Comparison of ENCODE assay signal across 8 mouse cellular contexts in the genomic region with DNA sequence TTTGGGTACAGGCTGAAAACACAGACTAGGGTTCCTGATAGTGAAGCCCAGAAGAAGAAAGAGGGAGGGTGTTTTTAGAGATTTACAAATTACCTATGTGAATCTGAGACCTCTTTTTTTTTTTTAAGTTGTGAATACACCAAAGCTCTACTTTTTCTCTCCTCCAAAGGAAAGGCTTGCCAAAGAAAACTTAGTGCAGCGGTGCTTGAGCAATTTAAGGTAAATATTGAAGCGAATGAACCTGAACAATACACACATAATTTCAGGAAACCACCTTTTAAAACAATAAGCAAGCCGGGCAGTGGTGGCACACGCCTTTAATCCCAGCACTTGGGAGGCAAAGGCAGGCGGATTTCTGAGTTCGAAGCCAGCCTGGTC. TPM values are rescaled to one million over a fixed set of nuclear protein-coding genes. Genes with fewer than 3 reads are reported as not detected.
A peak's percentile ranks its signal among the peaks of the same experiment; 100 is the strongest.
DNase-seq lines count a peak whose midpoint lies in the region; ATAC-seq and TF ChIP-seq lines count a peak whose summit lies in the region.

No protein-coding gene starts in this region.

- peak overlapping the region; percentile 64 for H3K4me2 ChIP-seq in kidney, postnatal 0 days (ENCODE audit: low read length)
- peak overlapping the region; percentile 53 for H3K4me2 ChIP-seq in embryonic facial prominence, embryonic 12.5 days (replicated peaks)
- peak overlapping the region; percentile 75 for H3K4me2 ChIP-seq in intestine, embryonic 14.5 days (ENCODE audit: low read length)
- peak overlapping the region; percentile 46 for H3K4me2 ChIP-seq in midbrain, embryonic 16.5 days (ENCODE audit: low read length)

- H3K9ac ChIP-seq in kidney, postnatal 0 days (ENCODE audit: low read depth, low read length), result peak overlapping the region; percentile 97
- peak overlapping the region; percentile 99 for H3K9ac ChIP-seq in embryonic facial prominence, embryonic 12.5 days
- peak overlapping the region; percentile 97 for H3K9ac ChIP-seq in intestine, embryonic 14.5 days (ENCODE audit: low read length)
- no peak overlapping the region for H3K9ac ChIP-seq in midbrain, embryonic 16.5 days (ENCODE audit: low read depth, low read length)

- no peaks in the 10 kb centered on the region for H3K27me3 ChIP-seq in kidney, postnatal 0 days (ENCODE audit: insufficient read depth, low read length)
- no peaks in the 10 kb centered on the region for H3K27me3 ChIP-seq in embryonic facial prominence, embryonic 12.5 days
- no peaks in the 10 kb centered on the region for H3K27me3 ChIP-seq in intestine, embryonic 14.5 days (replicated peaks; ENCODE audit: control insufficient read depth, insufficient read depth, low read length)
- H3K27me3 ChIP-seq in midbrain, embryonic 16.5 days (ENCODE audit: control insufficient read depth, insufficient read depth, low read depth, low read length), result no peaks in the 10 kb centered on the region

- peak overlapping the region; percentile 99 for H3K27ac ChIP-seq in kidney, postnatal 0 days
- H3K27ac ChIP-seq in embryonic facial prominence, embryonic 12.5 days, result peak overlapping the region; percentile 99
- H3K27ac ChIP-seq in intestine, embryonic 14.5 days (ENCODE audit: low read depth), result peak overlapping the region; percentile 97
- no peak overlapping the region; the same call in 1 of the 2 replicates for H3K27ac ChIP-seq in midbrain, embryonic 16.5 days (ENCODE audit: low read length)

- ATAC-seq in kidney, postnatal 0 days (replicated peaks; ENCODE audit: low FRiP score, low read depth), result no peak
- ATAC-seq in embryonic facial prominence, embryonic 12.5 days (ENCODE audit: insufficient number of reproducible peaks, insufficient read depth, low FRiP score, low TSS enrichment), result no peak
- ATAC-seq in intestine, embryonic 14.5 days (replicated peaks; ENCODE audit: low FRiP score, low TSS enrichment, low read depth), result no peak
- no peak for ATAC-seq in midbrain, embryonic 16.5 days

- H3K4me3 ChIP-seq in kidney, postnatal 0 days (replicated peaks; ENCODE audit: low read depth, low read length), result peak overlapping the region; percentile 95
- peak overlapping the region; percentile 98 for H3K4me3 ChIP-seq in embryonic facial prominence, embryonic 12.5 days
- peak overlapping the region; percentile 78 for H3K4me3 ChIP-seq in intestine, embryonic 14.5 days (ENCODE audit: low read depth, low read length)
- peak overlapping the region; percentile 96 for H3K4me3 ChIP-seq in midbrain, embryonic 16.5 days (ENCODE audit: low read depth, low read length)

- no peak for DNase-seq in kidney, postnatal 0 days (ENCODE audit: low spot score)
- no peak for DNase-seq in kidney, adult 11 months
- DNase-seq in intestine, embryonic 14.5 days (ENCODE audit: low spot score), result no peak
- no peak for DNase-seq in left cerebral cortex, adult 18-20 months (ENCODE audit: low spot score in 2 of 2)
- DNase-seq in adipocyte (ENCODE audit: low spot score), result no peak
- DNase-seq in gastrocnemius, postnatal 4 days (ENCODE audit: low spot score in 2 of 2), result no peak

- H3K4me1 ChIP-seq in kidney, postnatal 0 days (replicated peaks; ENCODE audit: insufficient read depth, low read length), result peaks cover 9% of the 10 kb centered on the region; the same call in 1 of the 2 replicates
- H3K4me1 ChIP-seq in embryonic facial prominence, embryonic 12.5 days, result peaks cover 19% of the 10 kb centered on the region
- peaks cover 25% of the 10 kb centered on the region for H3K4me1 ChIP-seq in intestine, embryonic 14.5 days (replicated peaks; ENCODE audit: control insufficient read depth, insufficient read depth, low read length)
- H3K4me1 ChIP-seq in midbrain, embryonic 16.5 days (ENCODE audit: control insufficient read depth, insufficient read depth, low read length), result peaks cover 21% of the 10 kb centered on the region

- 11% methylated on average over 6 of the region's 6 CpGs for WGBS in kidney, postnatal 0 days
- 18% methylated on average over 6 of the region's 6 CpGs for WGBS in embryonic facial prominence, embryonic 12.5 days
- 24% methylated on average over 6 of the region's 6 CpGs for WGBS in intestine, embryonic 14.5 days
- WGBS in midbrain, embryonic 16.5 days, result 16% methylated on average over 6 of the region's 6 CpGs

- H3K36me3 ChIP-seq in kidney, postnatal 0 days (ENCODE audit: insufficient read depth, low read length), result 0 out of 2 replicates have a peak, but pooled peaks cover 2% of the 10 kb centered on the region
- H3K36me3 ChIP-seq in embryonic facial prominence, embryonic 12.5 days, result peaks cover 5% of the 10 kb centered on the region
- peaks cover 15% of the 10 kb centered on the region for H3K36me3 ChIP-seq in intestine, embryonic 14.5 days (ENCODE audit: control insufficient read depth, insufficient read depth, low read length)
- H3K36me3 ChIP-seq in midbrain, embryonic 16.5 days (ENCODE audit: control insufficient read depth, insufficient read depth, low read length), result no peaks in the 10 kb centered on the region

- H3K9me3 ChIP-seq in kidney, postnatal 0 days (replicated peaks; ENCODE audit: low read length), result no peaks in the 10 kb centered on the region
- no peaks in the 10 kb centered on the region for H3K9me3 ChIP-seq in embryonic facial prominence, embryonic 12.5 days
- no peaks in the 10 kb centered on the region for H3K9me3 ChIP-seq in intestine, embryonic 14.5 days (ENCODE audit: control insufficient read depth, low read length)
- no peaks in the 10 kb centered on the region for H3K9me3 ChIP-seq in midbrain, embryonic 16.5 days (replicated peaks; ENCODE audit: control insufficient read depth, low read length, poor library complexity, severe bottlenecking)

- no peak for TF ChIP-seq CTCF in kidney, postnatal 0 days (IDR thresholded peaks at IDR 0.05; ENCODE audit: low read depth)

RNA-seq across cellular contexts. Expression of gene Pds5a, which starts 0.7 kb away (rescaled TPM):
- 35.2 and 37.8 TPM in 2 replicates for polyA plus RNA-seq in kidney, postnatal 0 days (2015; fragmentation: Nextera tagmentation; extraction: Ambion mirVana)
- polyA plus RNA-seq in embryonic facial prominence, embryonic 12.5 days (2016; fragmentation: Nextera tagmentation; extraction: Ambion mirVana), result 106 and 111 TPM in 2 replicates
- polyA plus RNA-seq in intestine, embryonic 14.5 days (2014; fragmentation: Nextera tagmentation; extraction: Ambion mirVana), result 88.7 and 91.9 TPM in 2 replicates
- polyA plus RNA-seq in midbrain, embryonic 16.5 days (2015; fragmentation: Nextera tagmentation; extraction: Ambion mirVana), result 35.8 and 45.4 TPM in 2 replicates
- 10 to 100 TPM; 81.2 to 81.7 TPM for total RNA-seq in left cerebral cortex, adult 18-20 months (2021)
- 10 to 100 TPM; 84.5 to 85.6 TPM for total RNA-seq in gastrocnemius, postnatal 4 days (2021)
